Mouse (Mus musculus) lung, embryonic 15.5 days (tissue): ENCODE measurements at regions not wholly inside any gene's neighbourhood (a gene's known extent, or its start where the extent isn't known, plus 50 kb on each side); places are given as distances from the start of the nearest gene placed in this dataset.

Experiments
- ATAC-seq: fragments of 200-750 bp; cut with Nextera tagmentation; 2 replicates; pipeline ENCODE4 v1.8.0; 2017; ENCODE audit warnings: moderate number of reproducible peaks, borderline replicate concordance; ENCODE audit not compliant: low FRiP score, low TSS enrichment; ENCODE audit errors: extremely low read depth
- H3K27ac ChIP-seq: fragments of 300-500 bp; sonication (generic); 2 replicates; pipeline ENCODE4 v1.5.1; 2015; ENCODE audit warnings: moderate library complexity, mild to moderate bottlenecking, inconsistent platforms
- H3K27me3 ChIP-seq: fragments of 300-500 bp; sonication (generic); 2 replicates; pipeline ENCODE4 v1.6.1; 2015; ENCODE audit warnings: inconsistent platforms
- H3K36me3 ChIP-seq: fragments of 300-500 bp; sonication (generic); 2 replicates; pipeline ENCODE4 v1.6.1; 2015; ENCODE audit warnings: inconsistent platforms
- H3K4me1 ChIP-seq: fragments of 300-500 bp; sonication (generic); 2 replicates; pipeline ENCODE4 v1.6.1; 2015; ENCODE audit warnings: inconsistent platforms
- H3K4me2 ChIP-seq: fragments of 300-500 bp; sonication (generic); 2 replicates; pipeline ENCODE4 v1.6.1; 2015; ENCODE audit warnings: inconsistent platforms, mild to moderate bottlenecking, moderate library complexity
- H3K4me3 ChIP-seq: fragments of 300-500 bp; sonication (generic); 2 replicates; pipeline ENCODE4 v1.5.1; 2015; ENCODE audit warnings: mild to moderate bottlenecking, inconsistent platforms
- H3K9ac ChIP-seq: fragments of 300-500 bp; sonication (generic); 2 replicates; pipeline ENCODE4 v1.6.1; 2015; ENCODE audit warnings: inconsistent platforms
- H3K9me3 ChIP-seq: fragments of 300-500 bp; sonication (generic); 2 replicates; pipeline ENCODE4 v1.6.1; 2016; ENCODE audit warnings: inconsistent platforms
- WGBS: fragments of 180-500 bp; shearing (Covaris S2); methylation state at CpG from one replicate; pipeline ENCODE4 v1.1.7; 2015; 5-methylcytosine and 5-hydroxymethylcytosine counted together

GRCm38 (mm10) chr13:39950203-39950602 is 411.0 kb downstream of the Ofcc1 start:
- 51% methylated on average over 7 of the region's 7 CpGs for WGBS
- Histone ChIP-seq H3K9ac (no peak overlapping the region), H3K27ac (no peak overlapping the region), H3K36me3 (no peaks in the 10 kb centered on the region), H3K4me1 (no peaks in the 10 kb centered on the region), H3K9me3 (no peaks in the 10 kb centered on the region), H3K4me3 (no peak overlapping the region), H3K4me2 (no peak overlapping the region), H3K27me3 (no peaks in the 10 kb centered on the region)
- no peak for ATAC-seq

- 36% methylated on average over 2 of the region's 2 CpGs for WGBS
Observed at GRCm38 (mm10) chr13:39935216-39935615, 426.0 kb downstream of the Ofcc1 start.

GRCm38 (mm10) chr13:39931487-39931886 is 429.8 kb downstream of the Ofcc1 start:
- Histone ChIP-seq H3K9me3 (no peaks in the 10 kb centered on the region), H3K9ac (no peak overlapping the region), H3K27me3 (no peaks in the 10 kb centered on the region), H3K27ac (no peak overlapping the region), H3K4me3 (no peak overlapping the region), H3K4me1 (no peaks in the 10 kb centered on the region), H3K4me2 (no peak overlapping the region), H3K36me3 (no peaks in the 10 kb centered on the region)
- WGBS = 59% methylated on average over 3 of the region's 3 CpGs
- ATAC-seq = no peak

More at GRCm38 (mm10) chr13:39935216-39935615, 426.0 kb downstream of the Ofcc1 start:
- no peak for ATAC-seq
- H3K36me3 ChIP-seq = no peaks in the 10 kb centered on the region
- no peaks in the 10 kb centered on the region for H3K4me1 ChIP-seq
- no peaks in the 10 kb centered on the region for H3K9me3 ChIP-seq
- no peaks in the 10 kb centered on the region for H3K27me3 ChIP-seq
- no peak overlapping the region for H3K27ac ChIP-seq
- no peak overlapping the region for H3K4me2 ChIP-seq
- no peak overlapping the region for H3K9ac ChIP-seq
- H3K4me3 ChIP-seq = no peak overlapping the region

- Histone ChIP-seq H3K9me3 (no peaks in the 10 kb centered on the region), H3K9ac (no peak overlapping the region), H3K4me1 (no peaks in the 10 kb centered on the region), H3K4me3 (no peak overlapping the region), H3K36me3 (no peaks in the 10 kb centered on the region), H3K4me2 (no peak overlapping the region), H3K27me3 (no peaks in the 10 kb centered on the region), H3K27ac (no peak overlapping the region)
- ATAC-seq = no peak
- WGBS = 71% methylated on average over 7 of the region's 7 CpGs
Observed at GRCm38 (mm10) chr13:39928573-39928972, 432.7 kb downstream of the Ofcc1 start.

GRCm38 (mm10) chr13:39924366-39924765 is 436.9 kb downstream of the Ofcc1 start:
- H3K9ac ChIP-seq = no peak overlapping the region
- no peaks in the 10 kb centered on the region for H3K4me1 ChIP-seq
- WGBS = 87% methylated on average over 4 of the region's 4 CpGs
- H3K27ac ChIP-seq = no peak overlapping the region
- H3K4me3 ChIP-seq = no peak overlapping the region
- no peaks in the 10 kb centered on the region for H3K27me3 ChIP-seq
- ATAC-seq = no peak
- H3K36me3 ChIP-seq = no peaks in the 10 kb centered on the region
- no peak overlapping the region for H3K4me2 ChIP-seq
- H3K9me3 ChIP-seq = no peaks in the 10 kb centered on the region

GRCm38 (mm10) chr13:39923113-39923512 is 438.1 kb downstream of the Ofcc1 start:
- Histone ChIP-seq H3K27ac (0 out of 2 replicates have a peak overlapping the region, but pooled peaks have one; percentile 19), H3K36me3 (no peaks in the 10 kb centered on the region), H3K9me3 (no peaks in the 10 kb centered on the region), H3K27me3 (no peaks in the 10 kb centered on the region), H3K4me3 (no peak overlapping the region), H3K4me2 (no peak overlapping the region), H3K4me1 (no peaks in the 10 kb centered on the region), H3K9ac (no peak overlapping the region)
- ATAC-seq = peak; percentile 55; the same call in 1 of the 2 replicates
- WGBS = 31% methylated on average over 9 of the region's 9 CpGs

- no peak overlapping the region for H3K4me2 ChIP-seq
- no peaks in the 10 kb centered on the region for H3K36me3 ChIP-seq
- H3K4me3 ChIP-seq = no peak overlapping the region
- no peak overlapping the region for H3K27ac ChIP-seq
- no peak overlapping the region for H3K9ac ChIP-seq
- H3K9me3 ChIP-seq = no peaks in the 10 kb centered on the region
- no peak for ATAC-seq
- H3K4me1 ChIP-seq = no peaks in the 10 kb centered on the region
- no peaks in the 10 kb centered on the region for H3K27me3 ChIP-seq
- 62% methylated on average over 10 of the region's 10 CpGs for WGBS
Observed at GRCm38 (mm10) chr13:39907720-39908119, 453.5 kb downstream of the Ofcc1 start.

- H3K4me2 ChIP-seq = no peak overlapping the region
- H3K9ac ChIP-seq = no peak overlapping the region
- H3K9me3 ChIP-seq = no peaks in the 10 kb centered on the region
- H3K27me3 ChIP-seq = no peaks in the 10 kb centered on the region
- H3K36me3 ChIP-seq = no peaks in the 10 kb centered on the region
- no peaks in the 10 kb centered on the region for H3K4me1 ChIP-seq
- ATAC-seq = no peak
- no peak overlapping the region for H3K27ac ChIP-seq
- 71% methylated on average over 8 of the region's 8 CpGs for WGBS
- no peak overlapping the region for H3K4me3 ChIP-seq
Observed at GRCm38 (mm10) chr13:39904264-39904663, 457.0 kb downstream of the Ofcc1 start.

- no peak for ATAC-seq
- no peak overlapping the region for H3K9ac ChIP-seq
- H3K27ac ChIP-seq = no peak overlapping the region
- 65% methylated on average over 3 of the region's 3 CpGs for WGBS
- no peaks in the 10 kb centered on the region for H3K36me3 ChIP-seq
- no peaks in the 10 kb centered on the region for H3K9me3 ChIP-seq
- no peak overlapping the region for H3K4me3 ChIP-seq
- no peaks in the 10 kb centered on the region for H3K27me3 ChIP-seq
- no peak overlapping the region for H3K4me2 ChIP-seq
- 0 out of 2 replicates have a peak, but pooled peaks cover 3% of the 10 kb centered on the region for H3K4me1 ChIP-seq
Observed at GRCm38 (mm10) chr13:39903319-39903718, 457.9 kb downstream of the Ofcc1 start.

- Histone ChIP-seq H3K27ac (peak overlapping the region; percentile 47; the same call in 1 of the 2 replicates), H3K4me1 (0 out of 2 replicates have a peak, but pooled peaks cover 3% of the 10 kb centered on the region), H3K9ac (no peak overlapping the region), H3K4me3 (no peak overlapping the region), H3K9me3 (no peaks in the 10 kb centered on the region), H3K27me3 (no peaks in the 10 kb centered on the region), H3K4me2 (no peak overlapping the region; the same call in 1 of the 2 replicates), H3K36me3 (no peaks in the 10 kb centered on the region)
- ATAC-seq = peak; percentile 64; the same call in 1 of the 2 replicates
- WGBS = 53% methylated on average over 2 of the region's 2 CpGs
Observed at GRCm38 (mm10) chr13:39899332-39899731, 461.9 kb downstream of the Ofcc1 start.

GRCm38 (mm10) chr13:39898412-39898979 is 462.8 kb downstream of the Ofcc1 start:
- WGBS = 49% methylated on average over 5 of the region's 5 CpGs

GRCm38 (mm10) chr13:39894159-39894558 is 467.1 kb downstream of the Ofcc1 start:
- H3K4me3 ChIP-seq = no peak overlapping the region
- no peak overlapping the region for H3K9ac ChIP-seq
- no peak overlapping the region for H3K4me2 ChIP-seq
- no peak overlapping the region for H3K27ac ChIP-seq
- WGBS = 67% methylated on average over 5 of the region's 5 CpGs
- H3K9me3 ChIP-seq = no peaks in the 10 kb centered on the region
- no peaks in the 10 kb centered on the region for H3K36me3 ChIP-seq
- H3K4me1 ChIP-seq = 0 out of 2 replicates have a peak, but pooled peaks cover 3% of the 10 kb centered on the region
- no peak for ATAC-seq
- no peaks in the 10 kb centered on the region for H3K27me3 ChIP-seq

More at GRCm38 (mm10) chr13:39898412-39898979, 462.8 kb downstream of the Ofcc1 start:
- no peak overlapping the region for H3K4me3 ChIP-seq
- no peak overlapping the region; the same call in 1 of the 2 replicates for H3K4me2 ChIP-seq
- 0 out of 2 replicates have a peak, but pooled peaks cover 3% of the 10 kb centered on the region for H3K4me1 ChIP-seq
- ATAC-seq = peak; percentile 82; the same call in 1 of the 2 replicates
- no peaks in the 10 kb centered on the region for H3K27me3 ChIP-seq
- no peaks in the 10 kb centered on the region for H3K9me3 ChIP-seq
- H3K27ac ChIP-seq = peak overlapping the region; percentile 47; the same call in 1 of the 2 replicates
- H3K9ac ChIP-seq = no peak overlapping the region
- no peaks in the 10 kb centered on the region for H3K36me3 ChIP-seq
